Mouse (Mus musculus): Measurements from ENCODE around the gene Scn8a.

The Scn8a gene

DNA sequence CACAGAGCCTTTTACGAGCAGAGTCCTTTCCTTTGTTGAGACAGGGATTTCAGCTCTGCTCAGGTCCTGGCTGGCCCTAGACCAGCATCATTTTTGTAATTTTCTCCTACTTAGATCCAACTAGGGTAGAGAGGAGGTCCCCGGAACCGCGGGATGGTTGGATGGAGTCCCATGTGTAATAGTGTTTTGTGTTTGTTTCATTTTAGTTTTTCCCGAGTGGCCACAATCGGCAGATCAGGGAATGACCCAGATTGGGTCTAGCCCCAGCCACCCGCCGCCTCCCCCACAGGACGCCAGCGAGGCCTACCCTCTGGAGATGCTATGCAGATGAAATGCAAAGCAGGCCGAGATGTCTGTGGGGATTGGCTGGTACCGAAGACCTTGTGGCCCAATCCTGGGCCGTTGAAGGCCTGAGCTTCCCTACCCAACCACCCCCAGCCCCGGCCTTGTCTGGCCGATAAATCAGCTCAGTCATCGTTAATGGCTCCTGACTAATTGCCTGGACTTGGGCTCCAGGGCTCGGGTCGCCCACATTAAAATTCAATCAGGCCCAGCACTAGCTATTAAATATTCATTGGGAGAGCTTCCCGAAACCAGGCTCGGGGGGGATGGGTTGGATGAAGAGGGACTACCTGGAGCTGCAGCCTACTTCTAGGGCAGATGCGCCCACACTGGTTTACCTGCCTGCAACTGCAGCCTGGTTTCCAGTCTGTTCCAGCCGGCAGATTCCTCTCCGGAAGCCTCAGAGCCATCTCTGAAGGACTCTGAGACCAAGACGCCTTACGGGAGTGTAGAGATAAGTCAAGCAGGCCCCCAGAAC, 223.4 kb downstream of the Scn8a start:
- DNase-seq (ENCODE audit: low spot score in 2 of 2): no peak

DNA sequence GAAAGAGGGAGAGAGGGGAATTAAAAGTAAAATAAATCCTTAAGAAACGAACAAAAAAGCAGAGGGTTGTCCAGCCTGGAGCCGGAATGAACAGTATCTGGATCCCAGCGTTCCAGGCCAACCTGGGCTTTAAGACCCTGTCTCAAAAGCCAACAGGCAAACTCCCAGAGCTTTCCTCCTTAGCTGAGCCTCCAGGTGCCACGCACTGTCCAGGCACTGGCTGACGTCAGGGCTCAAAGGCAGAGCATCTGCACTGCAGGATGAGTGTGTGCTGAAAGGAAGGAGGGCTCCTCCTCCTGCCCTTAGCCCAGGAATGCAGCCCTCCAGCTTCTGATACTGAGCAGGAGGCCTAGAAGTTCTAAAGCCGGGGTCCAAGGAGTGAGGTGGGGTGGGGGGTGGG, 224.3 kb downstream of the Scn8a start:
- no peak for DNase-seq (ENCODE audit: low spot score in 2 of 2)

DNA sequence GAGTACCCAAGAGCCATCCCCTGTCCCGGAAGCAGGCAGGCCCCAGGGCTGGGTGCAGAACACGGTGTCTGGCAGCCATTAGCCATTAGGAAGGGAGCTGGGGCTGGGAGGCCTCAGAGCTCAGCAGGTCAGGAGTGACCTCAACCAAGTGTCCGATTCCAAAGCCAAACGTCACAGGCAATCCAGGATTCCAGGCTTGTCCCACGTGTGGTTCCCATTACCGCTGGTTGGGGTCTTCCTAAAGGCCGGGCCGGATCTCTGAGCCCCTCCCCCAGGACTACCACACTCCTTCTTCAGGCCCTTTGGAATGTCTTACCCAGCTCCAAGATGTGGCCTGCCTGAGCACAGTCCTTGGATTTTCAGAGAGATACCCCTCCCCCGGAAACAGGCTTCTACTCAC, 225.3 kb downstream of the Scn8a start:
- no peak for DNase-seq (ENCODE audit: low spot score in 2 of 2)

DNA sequence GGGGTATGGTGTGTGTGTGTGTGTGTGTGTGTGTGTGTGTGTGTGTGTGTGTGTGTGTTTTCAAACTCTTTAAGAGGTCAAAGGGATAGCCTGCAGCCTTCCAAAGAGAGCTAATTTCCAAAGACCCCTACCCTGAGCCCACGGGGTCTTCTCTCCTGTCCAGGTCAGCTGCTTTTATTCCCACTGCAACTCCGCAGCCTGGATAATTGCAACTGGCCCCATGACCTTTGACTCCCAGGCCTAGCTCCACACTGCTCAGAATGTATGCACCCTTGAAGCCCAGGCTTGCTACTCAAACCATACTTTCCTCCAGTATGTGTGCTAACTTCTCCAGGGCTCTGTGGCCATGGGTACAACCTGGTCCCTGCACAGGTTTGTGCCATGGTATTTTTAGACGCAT, 225.7 kb downstream of the Scn8a start:
- no peak for DNase-seq (ENCODE audit: low spot score in 2 of 2)

Measured in right cerebral cortex, adult 2 months (tissue).